Comparison of ENCODE assay signal across 17 mouse cellular contexts in the genomic region with DNA sequence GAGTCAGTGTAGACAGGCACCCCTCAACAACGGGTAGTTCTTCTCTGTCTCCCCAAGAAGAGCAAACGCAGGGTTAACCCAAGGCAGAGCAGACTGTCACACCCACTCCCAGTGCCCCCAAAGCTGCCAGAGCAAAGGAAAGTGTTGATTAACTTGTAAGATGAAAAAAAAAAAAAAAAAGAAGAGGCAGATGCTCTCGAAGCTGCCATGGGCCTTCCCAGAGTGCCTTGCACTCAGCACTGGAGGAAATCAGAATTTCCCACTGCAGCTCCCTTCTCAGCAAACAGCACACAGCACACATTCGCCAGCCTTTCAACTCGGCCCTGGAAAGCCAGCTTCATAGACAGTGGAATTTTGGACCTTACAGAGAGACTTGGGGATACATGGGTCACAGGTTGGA.
"Had no signal": no experiment of that assay in that cellular context is flagged by ENCODE, and none has a peak within 500 bp of the region (broad histone marks: within the 10 kb centered on the region; RNA-seq: fewer than 3 reads in every experiment).

No protein-coding gene starts in this region.

- H3K36me3 ChIP-seq: kidney, embryonic 15.5 days; limb, embryonic 10.5 days; limb, embryonic 13.5 days; liver, embryonic 12.5 days; liver, embryonic 15.5 days; lung, embryonic 15.5 days; midbrain, embryonic 10.5 days had no signal

- DNase-seq: kidney, postnatal 10 days; layer of hippocampus, adult 9-11 months; lung, adult 18-20 months; lung, postnatal 36 days; thymus, adult 18-20 months; thymus, postnatal 14 days; thymus, postnatal 4 days had no signal

- H3K4me3 ChIP-seq: kidney, embryonic 15.5 days; layer of hippocampus, adult 2 months; limb, embryonic 10.5 days; limb, embryonic 13.5 days; liver, embryonic 12.5 days; liver, embryonic 15.5 days; lung, embryonic 15.5 days; midbrain, embryonic 10.5 days; midbrain, embryonic 15.5 days had no signal

- ATAC-seq: liver, embryonic 12.5 days had no signal

- H3K27me3 ChIP-seq: kidney, embryonic 15.5 days; limb, embryonic 13.5 days; liver, embryonic 12.5 days; liver, embryonic 15.5 days; lung, embryonic 15.5 days; megakaryocyte, embryonic 14.5 days; midbrain, embryonic 15.5 days had no signal

- H3K27ac ChIP-seq: kidney, embryonic 15.5 days; layer of hippocampus, adult 2 months; limb, embryonic 10.5 days; limb, embryonic 13.5 days; liver, embryonic 12.5 days; liver, embryonic 15.5 days; lung, embryonic 15.5 days; midbrain, embryonic 10.5 days; midbrain, embryonic 15.5 days had no signal

- H3K4me1 ChIP-seq: kidney, embryonic 15.5 days; limb, embryonic 10.5 days; limb, embryonic 13.5 days; liver, embryonic 12.5 days; liver, embryonic 15.5 days; lung, embryonic 15.5 days; megakaryocyte, embryonic 14.5 days; midbrain, embryonic 10.5 days had no signal

- H3K9ac ChIP-seq: kidney, embryonic 15.5 days; limb, embryonic 13.5 days; liver, embryonic 12.5 days; liver, embryonic 15.5 days; lung, embryonic 15.5 days; midbrain, embryonic 15.5 days had no signal

- H3K4me2 ChIP-seq: kidney, embryonic 15.5 days; limb, embryonic 13.5 days; liver, embryonic 12.5 days; liver, embryonic 15.5 days; lung, embryonic 15.5 days; midbrain, embryonic 15.5 days had no signal

- H3K9me3 ChIP-seq: kidney, embryonic 15.5 days; limb, embryonic 10.5 days; limb, embryonic 13.5 days; liver, embryonic 12.5 days; liver, embryonic 15.5 days; lung, embryonic 15.5 days; megakaryocyte, embryonic 14.5 days; midbrain, embryonic 10.5 days; midbrain, embryonic 15.5 days had no signal
